15 mouse cellular contexts compared by ENCODE assay signal in the genomic region with DNA sequence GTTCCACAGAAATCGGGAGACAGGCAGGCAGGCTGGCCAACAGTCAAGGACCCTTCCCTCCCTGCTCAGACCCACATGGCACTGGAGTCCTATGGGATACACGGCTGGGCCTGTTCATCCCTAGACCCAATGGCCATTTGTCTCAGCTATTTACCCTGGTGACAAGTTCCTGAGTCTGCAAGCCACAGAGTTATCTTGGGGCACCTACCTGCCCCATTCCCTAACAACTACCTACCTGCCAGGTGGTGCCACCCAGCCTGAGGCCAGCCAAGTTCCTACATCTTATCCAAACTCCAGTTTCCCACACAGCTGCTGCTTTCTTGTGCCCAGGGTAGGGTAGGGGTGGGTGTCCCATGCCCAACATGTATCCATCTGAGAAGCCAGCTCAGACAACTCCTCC. TPM values are rescaled to one million over a fixed set of nuclear protein-coding genes. Genes with fewer than 3 reads are reported as not detected.
DNase-seq lines count a peak whose midpoint lies in the region; ATAC-seq and TF ChIP-seq lines count a peak whose summit lies in the region.
"Had no signal": no experiment of that assay in that cellular context is flagged by ENCODE, and none has a peak within 500 bp of the region (broad histone marks: within the 10 kb centered on the region; RNA-seq: fewer than 3 reads in every experiment).

No protein-coding gene starts in this region.

- TF ChIP-seq POLR2A in cortical plate, adult 2 months (IDR thresholded peaks at IDR 0.05; ENCODE audit: extremely low read depth, insufficient read depth, low read length) = no peak

- intact Hi-C loops in gastrocnemius, adult 2 months (cut with DNase I) = no loop called here

- TF ChIP-seq CTCF in gastrocnemius, adult 2 months (IDR thresholded peaks at IDR 0.05) = no peak
- no peak for TF ChIP-seq CTCF in layer of hippocampus, adult 2 months (conservative IDR thresholded peaks at IDR 0.05)
- TF ChIP-seq CTCF in cortical plate, adult 2 months (IDR thresholded peaks at IDR 0.05; ENCODE audit: extremely low read depth, insufficient read depth, low read length) = no peak

- WGBS in limb, embryonic 12.5 days = 78% methylated on average over 2 of the region's 2 CpGs
- WGBS in kidney, embryonic 14.5 days = 63% methylated on average over 2 of the region's 2 CpGs

- H3K36me3 ChIP-seq in limb, embryonic 12.5 days = peaks cover 60% of the 10 kb centered on the region
- peaks cover 68% of the 10 kb centered on the region for H3K36me3 ChIP-seq in kidney, embryonic 14.5 days (ENCODE audit: control insufficient read depth, insufficient read depth, low read length)
- H3K36me3 ChIP-seq: G1E had no signal

- no peaks in the 10 kb centered on the region for H3K4me1 ChIP-seq in cortical plate, adult 2 months (ENCODE audit: control insufficient read depth, insufficient read depth, low read length)
- H3K4me1 ChIP-seq in limb, embryonic 12.5 days (replicated peaks) = peaks cover 28% of the 10 kb centered on the region
- 0 out of 2 replicates have a peak, but pooled peaks cover 10% of the 10 kb centered on the region for H3K4me1 ChIP-seq in kidney, embryonic 14.5 days (ENCODE audit: control insufficient read depth, insufficient read depth, low read length)
- H3K4me1 ChIP-seq: liver, embryonic 12.5 days had no signal

- H3K27me3 ChIP-seq in limb, embryonic 12.5 days = no peaks in the 10 kb centered on the region
- no peaks in the 10 kb centered on the region for H3K27me3 ChIP-seq in kidney, embryonic 14.5 days (ENCODE audit: control insufficient read depth, insufficient read depth, low read length)
- H3K27me3 ChIP-seq: heart, embryonic 12.5 days; liver, embryonic 12.5 days had no signal

- H3K9ac ChIP-seq in limb, embryonic 12.5 days (replicated peaks) = no peak overlapping the region
- no peak overlapping the region for H3K9ac ChIP-seq in kidney, embryonic 14.5 days (ENCODE audit: low read depth, low read length)
- H3K9ac ChIP-seq: liver, embryonic 12.5 days had no signal

- ATAC-seq in limb, embryonic 12.5 days (ENCODE audit: insufficient number of reproducible peaks, insufficient read depth, low FRiP score, low TSS enrichment, low read depth) = no peak
- no peak for ATAC-seq in kidney, embryonic 14.5 days (ENCODE audit: low FRiP score, low TSS enrichment)
- ATAC-seq in megakaryocyte progenitor cell, adult 5-6 weeks (replicated peaks; ENCODE audit: poor library complexity) = no peak
- ATAC-seq: inflammation-experienced regulatory T-cells, adult 6 months; liver, embryonic 12.5 days had no signal

- no peak overlapping the region for H3K4me3 ChIP-seq in gastrocnemius, adult 2 months
- H3K4me3 ChIP-seq in layer of hippocampus, adult 2 months = no peak overlapping the region
- H3K4me3 ChIP-seq in cortical plate, adult 2 months (ENCODE audit: insufficient read depth, low read length) = no peak overlapping the region
- no peak overlapping the region for H3K4me3 ChIP-seq in limb, embryonic 12.5 days (replicated peaks)
- H3K4me3 ChIP-seq in kidney, embryonic 14.5 days (ENCODE audit: low read length) = no peak overlapping the region
- H3K4me3 ChIP-seq: heart, embryonic 12.5 days; liver, embryonic 12.5 days had no signal

- H3K9me3 ChIP-seq in limb, embryonic 12.5 days = no peaks in the 10 kb centered on the region
- no peaks in the 10 kb centered on the region for H3K9me3 ChIP-seq in kidney, embryonic 14.5 days (ENCODE audit: control insufficient read depth, low read length)
- H3K9me3 ChIP-seq: heart, embryonic 12.5 days; liver, embryonic 12.5 days had no signal

- H3K4me2 ChIP-seq in limb, embryonic 12.5 days = no peak overlapping the region
- no peak overlapping the region for H3K4me2 ChIP-seq in kidney, embryonic 14.5 days (replicated peaks; ENCODE audit: low read depth, low read length)
- H3K4me2 ChIP-seq: heart, embryonic 12.5 days; liver, embryonic 12.5 days had no signal

- peak overlapping the region; percentile 78 for H3K27ac ChIP-seq in gastrocnemius, adult 2 months
- H3K27ac ChIP-seq in layer of hippocampus, adult 2 months = peak overlapping the region; percentile 77
- peak overlapping the region; percentile 22; the same call in 1 of the 2 replicates for H3K27ac ChIP-seq in cortical plate, adult 2 months (ENCODE audit: insufficient read depth, low read length)
- peak overlapping the region; percentile 87 for H3K27ac ChIP-seq in limb, embryonic 12.5 days
- H3K27ac ChIP-seq in kidney, embryonic 14.5 days (ENCODE audit: low read depth, low read length) = no peak overlapping the region
- H3K27ac ChIP-seq: liver, embryonic 12.5 days had no signal

- DNase-seq in gastrocnemius, adult 2 months = no peak
- no peak for DNase-seq in gastrocnemius, postnatal 10 days
- no peak for DNase-seq in layer of hippocampus, adult 2 months (ENCODE audit: low spot score in 2 of 2)
- DNase-seq in layer of hippocampus, adult 9-11 months = no peak
- DNase-seq: lung, adult 2 months; thymus, postnatal 14 days had no signal

RNA-seq across cellular contexts. Expression of gene Arhgap8, which starts 21.7 kb away (rescaled TPM):
- total RNA-seq in gastrocnemius, adult 2 months (2021) = under 1 TPM in 1 of 2 experiments, not detected in 1; 0.25 TPM
- not detected for total RNA-seq in gastrocnemius, postnatal 10 days (2021)
- total RNA-seq in layer of hippocampus, adult 2 months (2021) = under 1 TPM in 1 of 2 experiments, not detected in 1; 0.64 TPM
- polyA plus RNA-seq in cortical plate, adult 2 months (2012; rRNA removed) = 0.06 and 0.23 TPM in 2 replicates
- polyA plus RNA-seq in limb, embryonic 12.5 days (2016; fragmentation: Nextera tagmentation; extraction: Ambion mirVana) = 6.0 and 6.4 TPM in 2 replicates
- polyA plus RNA-seq in kidney, embryonic 14.5 days (2014; fragmentation: Nextera tagmentation; extraction: Ambion mirVana) = 8.7 and 10.2 TPM in 2 replicates
- not detected in 2 replicates for total RNA-seq in megakaryocyte progenitor cell, adult 5-6 weeks (2015)
- not detected in 2 replicates for total RNA-seq in megakaryocyte progenitor cell, adult 5-6 weeks (2017)
- total RNA-seq: G1E; layer of hippocampus, postnatal 14 days had no signal
- polyA plus RNA-seq: G1E had no signal

RNA-seq across cellular contexts. Expression of gene Prr5, which starts 28.8 kb away (rescaled TPM):
- 1 to 10 TPM; 3.0 to 4.3 TPM for total RNA-seq in gastrocnemius, adult 2 months (2021)
- 10 to 100 TPM; 12.3 to 12.7 TPM for total RNA-seq in gastrocnemius, postnatal 10 days (2021)
- total RNA-seq in layer of hippocampus, adult 2 months (2021) = 10 to 100 TPM; 15.5 to 16.9 TPM
- polyA plus RNA-seq in cortical plate, adult 2 months (2012; rRNA removed) = 10.1 and 10.3 TPM in 2 replicates
- polyA plus RNA-seq in limb, embryonic 12.5 days (2016; fragmentation: Nextera tagmentation; extraction: Ambion mirVana) = 16.7 and 20.7 TPM in 2 replicates
- polyA plus RNA-seq in kidney, embryonic 14.5 days (2014; fragmentation: Nextera tagmentation; extraction: Ambion mirVana) = 27.2 and 34.8 TPM in 2 replicates
- 10.0 and 11.1 TPM in 2 replicates for total RNA-seq in megakaryocyte progenitor cell, adult 5-6 weeks (2015)
- 3.7 and 7.6 TPM in 2 replicates for total RNA-seq in megakaryocyte progenitor cell, adult 5-6 weeks (2017)
- total RNA-seq: G1E had no signal
- polyA plus RNA-seq: G1E had no signal
